Mouse (Mus musculus): ENCODE measurements at regions not wholly inside any gene's neighbourhood (a gene's known extent, or its start where the extent isn't known, plus 50 kb on each side); places are given as distances from the start of the nearest gene placed in this dataset.

DNA sequence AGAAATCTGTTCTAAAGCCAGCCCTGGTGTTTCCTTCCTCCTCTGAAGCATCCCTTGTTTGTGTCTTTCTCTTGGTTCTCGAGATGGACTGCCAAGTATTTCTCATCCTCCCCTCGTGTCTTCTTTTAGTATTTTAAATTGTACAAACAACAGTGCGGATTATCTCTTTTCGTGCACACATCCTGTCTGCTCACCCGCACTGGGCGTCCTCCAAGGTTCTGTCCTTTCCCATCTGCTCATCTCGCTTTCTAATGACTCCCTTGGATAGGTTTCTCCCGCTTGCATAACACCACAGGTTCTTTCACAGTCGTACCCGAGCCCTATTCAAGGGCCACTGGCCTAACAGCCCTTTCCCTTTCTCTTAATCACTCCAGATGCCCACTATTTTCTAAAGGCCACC is 428.7 kb upstream of the Jarid2 start:
- Histone ChIP-seq H3K27me3 (ENCODE audit: control insufficient read depth, insufficient read depth, low read length, poor library complexity, severe bottlenecking) (no peaks in the 10 kb centered on the region), H3K36me3 (ENCODE audit: control insufficient read depth, insufficient read depth, low read length, poor library complexity, severe bottlenecking) (no peaks in the 10 kb centered on the region)
- DNase-seq (ENCODE audit: low read depth, low spot score), result no peak

DNA sequence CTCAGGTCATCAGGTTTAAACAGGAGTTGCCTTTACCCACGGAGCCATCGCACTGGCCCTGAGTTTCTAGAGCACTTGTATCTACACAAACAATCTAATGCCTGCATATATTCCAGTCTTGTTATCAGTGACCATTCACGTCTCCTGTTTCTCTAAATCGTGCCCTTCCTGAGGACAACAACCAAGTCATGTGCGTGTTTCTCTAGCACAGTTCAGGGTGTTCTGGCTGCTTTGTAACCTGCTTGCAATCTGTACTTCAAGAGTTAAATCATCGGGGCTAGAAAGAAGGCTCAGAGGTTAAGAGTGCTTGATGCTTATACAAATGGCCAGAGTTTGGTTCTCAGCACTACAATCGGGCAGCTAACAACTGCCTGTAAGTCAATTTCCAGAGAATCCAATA is 428.1 kb upstream of the Jarid2 start:
- DNase-seq (ENCODE audit: low read depth, low spot score), result no peak
- Histone ChIP-seq H3K36me3 (ENCODE audit: control insufficient read depth, insufficient read depth, low read length, poor library complexity, severe bottlenecking) (no peaks in the 10 kb centered on the region), H3K27me3 (ENCODE audit: control insufficient read depth, insufficient read depth, low read length, poor library complexity, severe bottlenecking) (no peaks in the 10 kb centered on the region)

DNA sequence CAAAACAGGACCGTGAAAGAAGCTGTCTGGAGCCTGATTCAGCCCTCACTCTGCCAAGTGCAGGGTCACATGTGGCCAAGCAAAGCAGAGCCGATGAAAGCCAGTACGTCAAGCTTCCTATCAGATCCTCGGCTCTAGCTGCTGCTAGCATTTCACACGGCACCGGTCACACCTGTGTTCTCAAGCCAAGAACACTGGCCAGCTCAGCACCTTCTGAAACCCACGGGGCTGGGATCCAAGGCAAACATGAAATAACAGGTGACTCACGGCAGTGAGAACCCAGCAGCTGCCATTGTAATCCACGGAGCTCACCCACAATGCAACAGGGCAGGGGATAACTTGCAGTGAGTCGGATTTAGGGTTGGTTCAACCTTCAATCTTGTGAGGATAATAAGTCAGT is 427.3 kb upstream of the Jarid2 start:
- Histone ChIP-seq H3K27me3 (ENCODE audit: control insufficient read depth, insufficient read depth, low read length, poor library complexity, severe bottlenecking) (no peaks in the 10 kb centered on the region), H3K36me3 (ENCODE audit: control insufficient read depth, insufficient read depth, low read length, poor library complexity, severe bottlenecking) (no peaks in the 10 kb centered on the region)
- no peak for DNase-seq (ENCODE audit: low read depth, low spot score)

DNA sequence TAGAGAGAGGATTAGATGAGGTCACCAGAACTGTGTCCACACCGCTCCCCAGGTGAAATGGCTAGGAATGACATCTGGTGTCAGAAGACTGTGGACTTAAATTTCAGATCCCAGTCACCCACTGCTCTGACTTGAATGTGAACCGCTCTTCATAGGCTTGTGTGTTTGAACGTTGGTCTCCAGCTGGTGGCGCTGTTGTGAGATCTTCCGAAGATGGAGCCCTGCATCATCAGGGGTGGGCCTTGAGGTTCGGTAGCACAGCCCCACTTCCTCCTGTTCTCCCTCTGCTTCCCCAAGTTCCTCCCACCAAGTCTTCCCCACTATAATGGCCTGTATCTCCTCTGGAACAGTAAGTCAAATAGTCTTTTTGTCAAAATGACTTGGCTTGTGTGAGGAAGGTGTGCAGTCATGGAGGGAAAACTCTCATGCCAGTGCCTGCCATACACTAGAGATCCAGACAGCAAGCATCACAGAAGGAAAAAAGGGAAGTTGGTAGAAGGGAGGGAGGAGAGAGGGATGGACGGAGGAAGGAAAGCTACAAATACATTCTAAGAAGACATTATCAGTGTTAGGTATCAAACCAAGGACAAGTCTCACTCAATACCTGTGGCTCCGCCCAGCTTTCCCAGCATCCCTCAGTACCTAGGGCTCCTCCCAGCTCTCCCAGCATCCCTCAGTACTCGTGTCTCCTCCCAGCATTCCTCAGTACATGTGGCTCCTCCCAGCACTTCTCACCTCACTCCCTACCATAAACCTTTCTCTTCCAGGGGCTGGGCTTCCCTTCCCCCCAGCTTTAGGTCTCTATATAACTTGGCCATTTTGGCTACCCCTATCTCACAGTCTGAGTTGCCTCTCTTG is 423.9 kb upstream of the Jarid2 start:
- Histone ChIP-seq H3K36me3 (ENCODE audit: control insufficient read depth, insufficient read depth, low read length, poor library complexity, severe bottlenecking) (no peaks in the 10 kb centered on the region), H3K27me3 (ENCODE audit: control insufficient read depth, insufficient read depth, low read length, poor library complexity, severe bottlenecking) (no peaks in the 10 kb centered on the region)
- DNase-seq (ENCODE audit: low read depth, low spot score), result peak; percentile 62

DNA sequence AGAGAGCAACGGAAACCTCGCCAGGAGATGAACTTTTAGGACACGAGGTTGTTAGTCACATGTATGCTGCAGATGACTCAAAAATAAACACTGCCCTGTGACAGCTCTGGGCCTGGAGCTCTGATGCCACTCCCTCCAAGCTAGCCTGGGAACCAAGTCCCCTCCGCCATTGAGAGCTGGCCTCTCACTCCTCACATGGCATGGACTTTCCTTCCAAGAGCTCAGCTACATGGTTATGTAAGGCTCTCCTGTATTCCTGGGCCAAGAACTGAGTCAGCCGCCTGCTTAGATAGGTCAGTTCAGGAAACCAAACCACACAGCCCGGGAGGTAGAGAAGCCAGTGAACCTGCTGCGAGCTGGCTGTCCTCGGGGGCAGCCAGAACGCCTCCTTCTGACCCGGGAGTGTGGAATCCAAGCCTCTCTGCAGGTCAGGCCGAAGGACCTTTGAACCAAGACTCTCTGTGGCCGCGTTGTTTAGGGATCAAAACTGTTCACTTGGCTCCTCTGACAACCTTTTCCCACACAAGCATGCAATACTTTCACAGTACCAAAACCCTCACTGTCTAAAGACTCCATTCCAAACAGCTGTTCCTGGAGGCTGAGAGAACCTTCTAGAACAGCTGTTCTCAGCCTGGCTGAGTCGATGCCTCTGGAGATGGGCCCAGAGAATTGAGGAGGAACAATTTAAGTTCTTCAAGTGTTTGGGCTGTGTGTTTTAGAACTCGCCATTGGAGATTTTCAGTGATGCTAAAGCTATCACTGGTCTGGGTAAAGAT is 422.8 kb upstream of the Jarid2 start:
- H3K36me3 ChIP-seq (ENCODE audit: control insufficient read depth, insufficient read depth, low read length, poor library complexity, severe bottlenecking), result no peaks in the 10 kb centered on the region; the same call in 1 of the 2 replicates
- DNase-seq (ENCODE audit: low read depth, low spot score), result no peak
- no peaks in the 10 kb centered on the region for H3K27me3 ChIP-seq (ENCODE audit: control insufficient read depth, insufficient read depth, low read length, poor library complexity, severe bottlenecking)

DNA sequence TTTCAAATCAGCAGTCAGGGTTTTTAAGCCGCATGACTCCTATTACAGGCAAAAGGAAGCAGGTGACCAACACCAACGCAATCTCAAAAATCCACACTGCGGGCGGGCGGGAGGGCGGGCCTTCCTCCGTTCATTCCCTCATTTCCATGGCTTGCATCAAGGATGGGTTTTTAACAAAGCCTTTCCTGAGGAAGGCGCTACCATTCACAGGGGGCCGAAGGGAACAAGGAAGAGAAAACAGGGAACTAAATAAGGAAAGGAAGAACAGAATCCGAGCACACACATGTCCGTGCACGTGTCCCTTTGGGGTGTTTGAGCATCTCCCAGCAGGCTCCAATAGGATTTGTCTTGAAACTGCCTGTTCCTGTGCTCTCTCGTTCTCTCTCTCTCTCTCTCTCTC is 421.0 kb upstream of the Jarid2 start:
- no peak for DNase-seq (ENCODE audit: low read depth, low spot score)
- no peaks in the 10 kb centered on the region; the same call in 1 of the 2 replicates for H3K36me3 ChIP-seq (ENCODE audit: control insufficient read depth, insufficient read depth, low read length, poor library complexity, severe bottlenecking)
- no peaks in the 10 kb centered on the region for H3K27me3 ChIP-seq (ENCODE audit: control insufficient read depth, insufficient read depth, low read length, poor library complexity, severe bottlenecking)

DNA sequence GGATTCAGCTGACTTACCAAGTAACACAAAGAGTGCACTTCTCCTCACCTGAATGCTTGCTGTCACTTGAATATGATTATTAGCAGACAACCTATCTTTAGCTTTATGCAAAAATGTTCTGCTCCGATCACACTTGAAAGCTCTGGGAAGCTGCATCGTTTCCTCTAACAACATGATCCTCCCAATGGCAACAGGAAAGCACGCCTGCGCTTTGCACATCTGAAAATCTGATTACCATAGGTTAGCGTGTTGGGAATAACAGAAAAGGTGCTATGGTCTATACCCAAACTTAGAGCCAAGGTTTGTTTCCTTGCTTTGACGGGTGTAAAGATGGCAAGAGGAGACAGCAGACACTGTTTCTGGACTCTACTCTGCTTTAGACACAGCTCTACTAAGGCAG is 417.0 kb upstream of the Jarid2 start:
- no peak for DNase-seq (ENCODE audit: low read depth, low spot score)
- H3K27me3 ChIP-seq (ENCODE audit: control insufficient read depth, insufficient read depth, low read length, poor library complexity, severe bottlenecking), result no peaks in the 10 kb centered on the region
- no peaks in the 10 kb centered on the region; the same call in 1 of the 2 replicates for H3K36me3 ChIP-seq (ENCODE audit: control insufficient read depth, insufficient read depth, low read length, poor library complexity, severe bottlenecking)

DNA sequence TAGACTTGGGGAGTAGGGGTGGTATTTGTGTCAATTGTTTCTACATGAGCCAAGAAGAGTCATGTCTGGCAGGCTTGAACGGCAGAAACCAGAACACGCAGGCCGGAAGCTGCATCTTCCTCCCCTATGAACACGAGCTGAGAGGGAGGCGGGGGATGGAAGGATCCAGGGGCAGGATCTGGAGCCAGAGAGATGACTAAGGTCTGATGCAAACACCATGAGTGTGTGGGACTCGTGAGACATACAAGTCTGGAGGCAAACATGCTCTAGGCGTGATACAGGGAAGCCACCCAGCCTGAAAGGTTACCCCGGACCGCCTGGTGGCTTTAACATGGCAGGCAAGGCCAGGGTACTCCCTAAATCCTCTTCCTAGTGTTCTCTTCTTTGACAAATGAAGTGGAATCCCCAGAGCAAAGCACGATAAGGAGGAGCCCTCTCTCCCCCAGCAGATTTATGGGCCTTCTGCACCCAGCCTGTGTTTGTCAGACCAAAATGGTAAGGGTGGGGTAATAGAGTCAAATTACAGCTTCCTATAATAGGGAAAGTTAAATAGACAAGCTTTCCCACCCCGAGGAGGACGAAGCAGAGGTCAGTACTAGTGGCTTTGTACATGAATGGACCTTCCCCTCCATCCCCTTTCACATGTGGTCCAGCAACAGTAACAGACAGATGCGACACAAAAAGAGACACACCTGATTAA is 412.4 kb upstream of the Jarid2 start:
- Histone ChIP-seq H3K27me3 (ENCODE audit: control insufficient read depth, insufficient read depth, low read length, poor library complexity, severe bottlenecking) (no peaks in the 10 kb centered on the region), H3K36me3 (ENCODE audit: control insufficient read depth, insufficient read depth, low read length, poor library complexity, severe bottlenecking) (no peaks in the 10 kb centered on the region)
- DNase-seq (ENCODE audit: low read depth, low spot score), result no peak

DNA sequence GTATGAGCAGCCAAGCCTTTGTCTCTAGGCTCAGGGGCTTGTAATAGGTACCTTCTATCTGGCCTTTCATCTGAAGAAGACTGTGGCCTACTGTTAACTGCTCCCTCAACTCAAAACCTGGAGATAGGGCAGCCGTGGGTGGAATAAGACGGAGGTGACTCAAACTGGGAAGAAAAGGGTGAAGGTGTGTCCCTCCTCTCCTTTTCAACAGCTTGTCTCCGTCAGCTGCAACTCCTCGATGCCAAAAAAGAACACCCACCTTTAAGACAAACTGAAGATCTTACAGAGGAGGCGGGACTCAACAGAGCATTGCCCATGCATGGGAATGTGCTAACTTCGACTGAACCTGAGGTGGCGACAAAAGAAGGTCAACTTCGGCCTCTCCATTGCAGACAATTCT is 411.7 kb upstream of the Jarid2 start:
- H3K36me3 ChIP-seq (ENCODE audit: control insufficient read depth, insufficient read depth, low read length, poor library complexity, severe bottlenecking), result no peaks in the 10 kb centered on the region
- DNase-seq (ENCODE audit: low read depth, low spot score), result no peak
- H3K27me3 ChIP-seq (ENCODE audit: control insufficient read depth, insufficient read depth, low read length, poor library complexity, severe bottlenecking), result no peaks in the 10 kb centered on the region

DNA sequence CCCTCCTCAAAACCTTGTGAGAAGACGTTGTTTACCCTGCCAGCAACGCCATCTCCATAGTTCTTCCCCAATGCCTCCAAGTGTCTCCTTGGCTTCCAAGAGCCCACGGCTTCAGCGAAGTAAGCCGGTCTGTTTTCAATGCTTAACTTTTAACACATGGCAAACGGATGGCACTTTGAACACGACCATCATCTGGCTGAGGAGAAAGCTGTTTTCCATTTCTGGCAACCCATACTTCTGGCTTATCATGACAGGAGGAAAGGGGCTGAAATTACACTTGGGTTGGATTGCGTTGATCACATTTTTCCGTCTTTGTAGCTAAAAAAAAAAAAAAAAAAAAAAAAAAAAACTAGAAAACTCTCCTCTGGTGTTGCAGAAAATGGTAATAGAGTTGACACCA is 410.2 kb upstream of the Jarid2 start:
- DNase-seq (ENCODE audit: low read depth, low spot score), result no peak
- H3K27me3 ChIP-seq (ENCODE audit: control insufficient read depth, insufficient read depth, low read length, poor library complexity, severe bottlenecking), result no peaks in the 10 kb centered on the region
- no peaks in the 10 kb centered on the region for H3K36me3 ChIP-seq (ENCODE audit: control insufficient read depth, insufficient read depth, low read length, poor library complexity, severe bottlenecking)

DNA sequence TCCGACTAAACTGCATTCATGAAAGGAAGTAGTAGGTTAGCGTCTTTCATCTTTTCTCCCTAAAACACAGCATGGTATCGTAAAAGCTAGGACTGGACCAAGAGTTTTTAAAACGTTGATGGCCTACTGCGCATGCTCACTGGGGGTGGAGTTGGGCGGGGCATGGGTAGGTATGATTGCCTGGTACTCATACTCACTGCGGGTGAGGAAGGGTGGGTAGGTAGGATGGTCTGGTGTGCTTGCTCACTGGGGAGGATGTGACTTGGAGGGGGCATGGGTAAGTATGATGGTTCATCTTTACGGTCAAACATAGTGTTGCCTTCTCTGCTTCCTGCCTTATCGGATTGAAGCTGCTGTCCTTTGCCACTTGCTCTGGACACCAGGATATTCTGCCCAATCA is 409.8 kb upstream of the Jarid2 start:
- no peak for DNase-seq (ENCODE audit: low read depth, low spot score)
- no peaks in the 10 kb centered on the region for H3K36me3 ChIP-seq (ENCODE audit: control insufficient read depth, insufficient read depth, low read length, poor library complexity, severe bottlenecking)
- H3K27me3 ChIP-seq (ENCODE audit: control insufficient read depth, insufficient read depth, low read length, poor library complexity, severe bottlenecking), result no peaks in the 10 kb centered on the region

DNA sequence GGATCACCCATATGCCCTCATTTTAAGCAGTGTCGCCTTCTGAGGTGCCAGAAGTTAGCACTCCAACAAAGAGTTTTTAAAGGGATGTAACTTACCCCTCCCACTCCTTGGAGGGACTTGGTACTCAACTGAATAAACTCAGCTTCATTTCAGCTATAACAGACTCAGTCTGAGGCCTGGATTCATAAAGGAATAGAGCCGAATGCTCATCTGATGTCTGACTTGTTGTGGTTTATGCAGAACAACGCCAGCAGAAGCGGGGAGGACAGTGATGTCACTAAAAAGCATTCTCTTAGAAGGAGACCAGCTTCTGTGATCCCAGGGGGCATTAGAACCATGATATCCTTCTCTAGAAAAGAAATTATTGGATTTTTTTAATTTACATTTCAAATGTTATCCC is 409.0 kb upstream of the Jarid2 start:
- no peaks in the 10 kb centered on the region for H3K27me3 ChIP-seq (ENCODE audit: control insufficient read depth, insufficient read depth, low read length, poor library complexity, severe bottlenecking)
- no peaks in the 10 kb centered on the region for H3K36me3 ChIP-seq (ENCODE audit: control insufficient read depth, insufficient read depth, low read length, poor library complexity, severe bottlenecking)
- DNase-seq (ENCODE audit: low read depth, low spot score), result no peak

DNA sequence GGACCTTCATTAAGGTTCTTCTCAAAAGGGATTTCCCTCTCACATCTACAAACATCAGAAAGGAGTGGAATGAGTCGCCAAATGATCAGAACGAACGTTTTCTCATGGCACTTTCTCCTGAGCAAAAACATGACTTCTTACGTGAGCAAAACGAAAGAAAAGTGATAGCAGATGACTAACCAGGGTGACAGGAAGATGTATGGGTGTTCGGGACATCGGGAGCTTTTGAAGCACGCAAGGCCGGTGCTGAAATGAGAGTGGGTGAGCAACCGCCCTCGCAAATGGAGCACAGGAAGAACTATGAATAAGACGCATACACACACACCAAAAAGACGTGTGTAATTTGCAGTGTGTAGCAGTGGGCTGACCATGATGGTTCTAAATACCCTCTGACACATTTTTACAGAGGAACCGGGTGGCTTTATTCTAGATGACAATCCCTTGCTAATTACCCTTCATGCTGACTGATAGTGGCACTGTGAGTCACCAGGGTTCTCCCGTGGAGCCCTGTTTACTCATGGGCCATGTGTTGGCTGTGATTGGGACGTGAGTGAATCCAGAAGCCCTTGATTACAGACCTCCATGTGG is 408.2 kb upstream of the Jarid2 start:
- Histone ChIP-seq H3K36me3 (ENCODE audit: control insufficient read depth, insufficient read depth, low read length, poor library complexity, severe bottlenecking) (no peaks in the 10 kb centered on the region), H3K27me3 (ENCODE audit: control insufficient read depth, insufficient read depth, low read length, poor library complexity, severe bottlenecking) (no peaks in the 10 kb centered on the region)
- peak; percentile 15 for DNase-seq (ENCODE audit: low read depth, low spot score)

DNA sequence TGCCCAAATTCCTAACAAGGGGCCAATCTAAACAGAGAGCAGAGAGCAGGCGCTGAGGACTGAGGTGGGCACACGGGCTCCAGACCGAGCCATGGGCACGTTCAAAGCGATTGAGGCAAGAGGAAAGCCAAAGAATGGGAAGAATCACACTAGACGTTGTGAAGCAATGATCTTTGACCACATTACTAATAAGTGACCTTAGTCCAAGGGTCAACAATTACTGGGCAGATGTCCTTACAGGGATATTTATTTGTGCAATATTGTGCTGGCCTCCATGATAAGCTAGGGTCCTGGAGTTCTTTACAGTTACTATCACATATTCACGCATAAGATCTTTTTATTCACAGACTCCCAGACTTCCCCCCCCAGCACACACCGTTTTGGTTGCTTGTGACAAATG is 400.9 kb upstream of the Jarid2 start:
- H3K36me3 ChIP-seq (ENCODE audit: control insufficient read depth, insufficient read depth, low read length, poor library complexity, severe bottlenecking), result no peaks in the 10 kb centered on the region
- no peaks in the 10 kb centered on the region for H3K27me3 ChIP-seq (ENCODE audit: control insufficient read depth, insufficient read depth, low read length, poor library complexity, severe bottlenecking)
- DNase-seq (ENCODE audit: low read depth, low spot score), result no peak

DNA sequence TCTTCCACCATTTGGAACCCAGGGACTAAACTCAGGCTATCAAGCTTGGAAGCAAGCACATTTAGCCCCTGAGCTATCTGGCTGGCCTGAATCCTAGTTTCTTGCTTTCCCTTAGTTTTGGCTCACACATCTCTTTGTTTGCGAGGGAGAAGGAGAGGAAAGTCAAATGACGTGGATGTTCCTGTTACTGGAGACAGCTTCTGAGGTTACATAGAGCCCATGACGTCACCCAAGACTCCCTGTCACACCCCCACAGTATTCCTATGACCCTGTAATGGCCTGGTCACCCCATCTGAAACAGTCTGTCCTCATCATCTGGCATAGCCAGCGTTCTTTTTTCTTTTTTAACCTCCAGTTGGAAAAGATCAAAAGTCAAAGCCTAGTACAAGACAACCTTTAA is 400.1 kb upstream of the Jarid2 start:
- H3K27me3 ChIP-seq (ENCODE audit: control insufficient read depth, insufficient read depth, low read length, poor library complexity, severe bottlenecking), result no peaks in the 10 kb centered on the region
- H3K36me3 ChIP-seq (ENCODE audit: control insufficient read depth, insufficient read depth, low read length, poor library complexity, severe bottlenecking), result no peaks in the 10 kb centered on the region
- no peak for DNase-seq (ENCODE audit: low read depth, low spot score)

All from splenic B cell, adult 2 months (primary cell).